Comparison of ENCODE assay signal across 8 mouse cellular contexts in the genomic region with DNA sequence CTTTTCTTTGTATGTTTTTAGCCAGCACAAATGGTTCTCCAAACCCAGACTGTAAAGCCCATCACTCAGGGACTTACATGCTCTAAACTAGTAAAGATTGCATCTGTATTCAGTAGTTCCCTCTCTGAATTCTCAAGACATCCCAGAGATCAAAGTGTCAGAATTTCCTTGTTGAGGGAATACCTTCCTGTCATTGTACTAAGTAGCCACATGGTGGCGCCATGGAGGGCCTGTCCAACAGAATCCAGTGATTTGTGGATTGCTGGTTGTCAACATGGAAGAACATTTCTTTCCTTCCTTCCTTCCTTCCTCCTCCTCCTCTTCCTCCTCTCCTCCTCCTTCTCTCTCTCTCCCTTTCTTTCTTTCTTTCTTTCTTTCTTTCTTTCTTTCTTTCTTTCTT.
DNase-seq lines count a peak whose midpoint lies in the region; ATAC-seq and TF ChIP-seq lines count a peak whose summit lies in the region.
"Had no signal": no experiment of that assay in that cellular context is flagged by ENCODE, and none has a peak within 500 bp of the region (broad histone marks: within the 10 kb centered on the region; RNA-seq: fewer than 3 reads in every experiment).

No protein-coding gene starts in this region.

- no peaks in the 10 kb centered on the region for H3K27me3 ChIP-seq in kidney, postnatal 0 days (ENCODE audit: insufficient read depth, low read length)
- no peaks in the 10 kb centered on the region for H3K27me3 ChIP-seq in ES-Bruce4 (ENCODE audit: control insufficient read depth, insufficient read depth, low read length, poor library complexity, severe bottlenecking)

- no peak for TF ChIP-seq EP300 in ES-Bruce4 (IDR thresholded peaks at IDR 0.05; ENCODE audit: insufficient read depth, low read depth, low read length)

- WGBS in kidney, postnatal 0 days, result 4% methylated on average over 1 of the region's 1 CpGs

- TF ChIP-seq CTCF in kidney, postnatal 0 days (IDR thresholded peaks at IDR 0.05; ENCODE audit: low read depth), result peak; percentile 75
- peak; percentile 37 for TF ChIP-seq CTCF in ES-Bruce4 (IDR thresholded peaks at IDR 0.05; ENCODE audit: low read depth, low read length)

- H3K9me3 ChIP-seq in kidney, postnatal 0 days (replicated peaks; ENCODE audit: low read length), result no peaks in the 10 kb centered on the region
- H3K9me3 ChIP-seq in ES-Bruce4 (replicated peaks; ENCODE audit: control insufficient read depth, insufficient read depth, low read length, poor library complexity, severe bottlenecking), result no peaks in the 10 kb centered on the region
- H3K9me3 ChIP-seq: limb, embryonic 12.5 days had no signal

- ATAC-seq in kidney, postnatal 0 days (replicated peaks; ENCODE audit: low FRiP score, low read depth), result no peak
- 0 out of 2 replicates have a peak, but pooled peaks have one; percentile 33 for ATAC-seq in granulocyte monocyte progenitor cell, adult 5-6 weeks (replicated peaks; ENCODE audit: poor library complexity, severe bottlenecking)
- ATAC-seq in erythroblast, adult 5-6 weeks (replicated peaks; ENCODE audit: low FRiP score, poor library complexity, severe bottlenecking), result no peak

- no peaks in the 10 kb centered on the region for H3K4me1 ChIP-seq in kidney, postnatal 0 days (replicated peaks; ENCODE audit: insufficient read depth, low read length)
- H3K4me1 ChIP-seq in ES-Bruce4 (ENCODE audit: control insufficient read depth, insufficient read depth, low read length), result peaks cover 8% of the 10 kb centered on the region
- H3K4me1 ChIP-seq: limb, embryonic 12.5 days had no signal

- H3K4me3 ChIP-seq in kidney, postnatal 0 days (replicated peaks; ENCODE audit: low read depth, low read length), result no peak overlapping the region
- H3K4me3 ChIP-seq in ES-Bruce4 (ENCODE audit: low read depth, low read length), result no peak overlapping the region
- H3K4me3 ChIP-seq: limb, embryonic 12.5 days had no signal

- DNase-seq in kidney, postnatal 0 days (ENCODE audit: low spot score), result peak; percentile 58
- DNase-seq in kidney, adult 9 months, result no peak
- peak; percentile 66 for DNase-seq in 416B (ENCODE audit: low read depth)
- DNase-seq in urinary bladder, postnatal 36 days (ENCODE audit: low spot score in 2 of 2), result no peak

- no peak for TF ChIP-seq POLR2A in ES-Bruce4 (IDR thresholded peaks at IDR 0.05; ENCODE audit: insufficient read depth, low read length)

- no peaks in the 10 kb centered on the region for H3K36me3 ChIP-seq in kidney, postnatal 0 days (ENCODE audit: insufficient read depth, low read length)
- H3K36me3 ChIP-seq in ES-Bruce4 (ENCODE audit: control insufficient read depth, insufficient read depth, low read length, poor library complexity, severe bottlenecking), result no peaks in the 10 kb centered on the region
- H3K36me3 ChIP-seq: limb, embryonic 12.5 days had no signal

- H3K27ac ChIP-seq in kidney, postnatal 0 days, result no peak overlapping the region
- H3K27ac ChIP-seq in ES-Bruce4 (ENCODE audit: insufficient read depth, low read length), result no peak overlapping the region
- H3K27ac ChIP-seq: limb, embryonic 12.5 days had no signal

- no peak overlapping the region for H3K9ac ChIP-seq in kidney, postnatal 0 days (ENCODE audit: low read depth, low read length)
- no peak overlapping the region for H3K9ac ChIP-seq in ES-Bruce4 (ENCODE audit: low read depth, poor library complexity, severe bottlenecking)
- H3K9ac ChIP-seq: limb, embryonic 12.5 days had no signal

- H3K4me2 ChIP-seq in kidney, postnatal 0 days (ENCODE audit: low read length), result no peak overlapping the region
- H3K4me2 ChIP-seq: limb, embryonic 12.5 days had no signal

Comparison
In these comparisons a context has a peak if more than half of its experiments do, and no peak if none do; other contexts are left out.
1. DNase-seq: peak in kidney, postnatal 0 days (single experiment) and 416B (single experiment); none in kidney, adult 9 months (single experiment) and urinary bladder, postnatal 36 days (0 of 2).